Mouse (Mus musculus) hindbrain, embryonic 11.5 days (tissue): ENCODE data around the gene Usp21. TPM values are rescaled to one million over a fixed set of nuclear protein-coding genes. Genes with fewer than 3 reads are reported as not detected.
A peak's percentile ranks its signal among the peaks of the same experiment; 100 is the strongest.

ENCODE experiments used
- ATAC-seq: fragments of 200-750 bp; cut with Nextera tagmentation; 2 replicates; pipeline ENCODE4 v1.8.0; 2017; ENCODE audit warnings: mild to moderate bottlenecking, moderate TSS enrichment, moderate library complexity; ENCODE audit not compliant: low FRiP score
- DNase-seq: peaks from one replicate; pipeline ENCODE4 v3.0.0-alpha.2; 2015; ENCODE audit warnings: low spot score
- H3K27ac ChIP-seq: fragments of 300-500 bp; sonication (generic); 2 replicates; pipeline ENCODE4 v1.5.1; 2014; ENCODE audit warnings: mild to moderate bottlenecking, low read depth, low read length
- H3K27me3 ChIP-seq: fragments of 300-500 bp; sonication (generic); 2 replicates; pipeline ENCODE4 v1.6.1; 2014; ENCODE audit warnings: mild to moderate bottlenecking, low read length, moderate library complexity, mixed read lengths; ENCODE audit not compliant: control insufficient read depth, insufficient read depth
- H3K36me3 ChIP-seq: fragments of 300-500 bp; sonication (generic); 2 replicates; pipeline ENCODE4 v1.6.1; 2014; ENCODE audit warnings: mild to moderate bottlenecking, low read length, moderate library complexity, mixed read lengths; ENCODE audit not compliant: control insufficient read depth, insufficient read depth
- H3K4me1 ChIP-seq: fragments of 300-500 bp; sonication (generic); replicated peaks from 2 replicates; pipeline ENCODE4 v1.6.1; 2014; ENCODE audit warnings: low read length, mixed read lengths; ENCODE audit not compliant: control insufficient read depth, insufficient read depth
- H3K4me2 ChIP-seq: fragments of 300-500 bp; sonication (generic); replicated peaks from 2 replicates; pipeline ENCODE4 v1.6.1; 2014; ENCODE audit warnings: mild to moderate bottlenecking, low read depth, low read length
- H3K4me3 ChIP-seq: fragments of 300-500 bp; sonication (generic); 2 replicates; pipeline ENCODE4 v1.5.1; 2014; ENCODE audit warnings: low read depth, low read length
- H3K9ac ChIP-seq: fragments of 300-500 bp; sonication (generic); 2 replicates; pipeline ENCODE4 v1.6.1; 2014; ENCODE audit warnings: low read depth, low read length
- H3K9me3 ChIP-seq: fragments of 300-500 bp; sonication (generic); 2 replicates; pipeline ENCODE4 v1.6.1; 2016; ENCODE audit warnings: low read length; ENCODE audit not compliant: control insufficient read depth
- WGBS: fragments of 180-500 bp; shearing (Covaris S2); extraction: QIAGEN DNeasy Blood & Tissue Kit; methylation state at CpG from one replicate; pipeline ENCODE4 v1.1.7; 2014; 5-methylcytosine and 5-hydroxymethylcytosine counted together
- polyA plus RNA-seq: library from polyadenylated mRNA; unstranded; fragments of >200 nt; fragmentation: Nextera tagmentation; extraction: Ambion mirVana; gene quantifications from 2 replicates; pipeline ENCODE4 v1.2.1, GENCODE M21; 2014

Gene Usp21
- polyA plus RNA-seq, 1 experiment from 2014 or later, result 82.8 TPM

- peaks cover 12% of the 10 kb centered on the region for H3K36me3 ChIP-seq
Observed at GRCm38 (mm10) chr1:171274171-171274570, 13.6 kb downstream of the Usp21 start.

GRCm38 (mm10) chr1:171272086-171272485 is 15.7 kb downstream of the Usp21 start:
- Histone ChIP-seq H3K36me3 (peaks cover 5% of the 10 kb centered on the region; the same call in 1 of the 2 replicates), H3K4me1 (no peaks in the 10 kb centered on the region; the same call in 1 of the 2 replicates), H3K9ac (no peak overlapping the region), H3K4me3 (no peak overlapping the region), H3K9me3 (no peaks in the 10 kb centered on the region), H3K27me3 (no peaks in the 10 kb centered on the region), H3K4me2 (no peak overlapping the region), H3K27ac (no peak overlapping the region)
- DNase-seq (no peak), ATAC-seq (no peak)
- WGBS, result 92% methylated on average over 3 of the region's 3 CpGs

More at GRCm38 (mm10) chr1:171274171-171274570, 13.6 kb downstream of the Usp21 start:
- no peaks in the 10 kb centered on the region; the same call in 1 of the 2 replicates for H3K4me1 ChIP-seq
- no peak for ATAC-seq
- H3K27me3 ChIP-seq, result no peaks in the 10 kb centered on the region
- H3K9me3 ChIP-seq, result no peaks in the 10 kb centered on the region
- no peak overlapping the region for H3K4me2 ChIP-seq
- no peak overlapping the region for H3K27ac ChIP-seq
- no peak overlapping the region for H3K9ac ChIP-seq
- no peak overlapping the region for H3K4me3 ChIP-seq
- WGBS, result 93% methylated on average over 12 of the region's 12 CpGs
- no peak for DNase-seq

GRCm38 (mm10) chr1:171271622-171272021 is 16.2 kb downstream of the Usp21 start:
- Histone ChIP-seq H3K36me3 (peaks cover 5% of the 10 kb centered on the region; the same call in 1 of the 2 replicates), H3K4me2 (no peak overlapping the region)
- WGBS, result 68% methylated on average over 10 of the region's 10 CpGs

GRCm38 (mm10) chr1:171271196-171271595 is 16.6 kb downstream of the Usp21 start:
- Histone ChIP-seq H3K4me1 (no peaks in the 10 kb centered on the region; the same call in 1 of the 2 replicates), H3K9me3 (no peaks in the 10 kb centered on the region), H3K27me3 (no peaks in the 10 kb centered on the region), H3K36me3 (peaks cover 5% of the 10 kb centered on the region; the same call in 1 of the 2 replicates), H3K4me2 (peak overlapping the region; percentile 97), H3K27ac (no peak overlapping the region), H3K4me3 (peak overlapping the region; percentile 89), H3K9ac (no peak overlapping the region)
- WGBS, result 65% methylated on average over 9 of the region's 9 CpGs
- DNase-seq (no peak), ATAC-seq (no peak)

More at GRCm38 (mm10) chr1:171271622-171272021, 16.2 kb downstream of the Usp21 start:
- H3K9ac ChIP-seq, result no peak overlapping the region
- ATAC-seq (no peak), DNase-seq (no peak)
- no peaks in the 10 kb centered on the region; the same call in 1 of the 2 replicates for H3K4me1 ChIP-seq
- no peak overlapping the region for H3K27ac ChIP-seq
- H3K9me3 ChIP-seq, result no peaks in the 10 kb centered on the region
- no peaks in the 10 kb centered on the region for H3K27me3 ChIP-seq
- no peak overlapping the region for H3K4me3 ChIP-seq

GRCm38 (mm10) chr1:171270573-171270900 is 17.3 kb downstream of the Usp21 start:
- DNase-seq (no peak), ATAC-seq (peak; percentile 80)
- H3K4me2 ChIP-seq, result peak overlapping the region; percentile 97
- peak overlapping the region; percentile 89 for H3K4me3 ChIP-seq
- H3K9me3 ChIP-seq, result no peaks in the 10 kb centered on the region
- H3K36me3 ChIP-seq, result peaks cover 5% of the 10 kb centered on the region; the same call in 1 of the 2 replicates
- WGBS, result under 1% methylated on average over 19 of the region's 19 CpGs
- H3K4me1 ChIP-seq, result no peaks in the 10 kb centered on the region; the same call in 1 of the 2 replicates
- H3K27ac ChIP-seq, result no peak overlapping the region
- H3K9ac ChIP-seq, result peak overlapping the region; percentile 84
- H3K27me3 ChIP-seq, result no peaks in the 10 kb centered on the region

- ATAC-seq (peak; percentile 96), DNase-seq (peak; percentile 95)
- Histone ChIP-seq H3K27ac (no peak within 1 kb of the TSS), H3K9ac (peak within 1 kb of the TSS; percentile 84), H3K4me3 (peak within 1 kb of the TSS; percentile 89), H3K4me2 (peak within 1 kb of the TSS; percentile 97), H3K4me1 (no peaks in the 10 kb centered on the region; the same call in 1 of the 2 replicates), H3K27me3 (no peaks in the 10 kb centered on the region), H3K36me3 (peaks cover 5% of the 10 kb centered on the region; the same call in 1 of the 2 replicates), H3K9me3 (no peaks in the 10 kb centered on the region)
- 2% methylated on average over 36 of the region's 36 CpGs for WGBS
Observed at GRCm38 (mm10) chr1:171269848-171270572, 17.8 kb downstream of the Usp21 start, which contains the start of gene B4galt3. Gene B4galt3, plus strand, starts transcription at chr1:171270328.

- no peak overlapping the region for H3K4me2 ChIP-seq
- no peaks in the 10 kb centered on the region; the same call in 1 of the 2 replicates for H3K4me1 ChIP-seq
- no peak overlapping the region for H3K27ac ChIP-seq
- no peaks in the 10 kb centered on the region for H3K9me3 ChIP-seq
- WGBS, result 69% methylated on average over 1 of the region's 1 CpGs
- ATAC-seq, result no peak
- no peak for DNase-seq
- H3K27me3 ChIP-seq, result no peaks in the 10 kb centered on the region
- no peak overlapping the region for H3K4me3 ChIP-seq
- no peak overlapping the region for H3K9ac ChIP-seq
- no peaks in the 10 kb centered on the region for H3K36me3 ChIP-seq
Observed at GRCm38 (mm10) chr1:171268341-171268740, 19.4 kb downstream of the Usp21 start.

- Histone ChIP-seq H3K9ac (no peak overlapping the region), H3K27ac (no peak overlapping the region), H3K4me2 (no peak overlapping the region), H3K27me3 (no peaks in the 10 kb centered on the region), H3K36me3 (no peaks in the 10 kb centered on the region), H3K4me1 (no peaks in the 10 kb centered on the region; the same call in 1 of the 2 replicates), H3K9me3 (no peaks in the 10 kb centered on the region), H3K4me3 (no peak overlapping the region)
- ATAC-seq (no peak), DNase-seq (no peak)
- 78% methylated on average over 4 of the region's 4 CpGs for WGBS
Observed at GRCm38 (mm10) chr1:171265971-171266744, 21.6 kb downstream of the Usp21 start.
